Mouse (Mus musculus): ENCODE results near the gene Idh3a. TPM values are rescaled to one million over a fixed set of nuclear protein-coding genes. Genes with fewer than 3 reads are reported as not detected.

Gene Idh3a
- polyA plus RNA-seq, 1 experiment, result 10.6 TPM

- no peak overlapping the region for H3K27ac ChIP-seq (ENCODE audit: insufficient read depth, low read length)
- no peaks in the 10 kb centered on the region for H3K36me3 ChIP-seq (ENCODE audit: control insufficient read depth, insufficient read depth, low read length)
- WGBS, result 73% methylated on average over 6 of the region's 6 CpGs
- no peak for DNase-seq (ENCODE audit: low read depth in 1 of 2, low spot score in 2 of 2)
- H3K27me3 ChIP-seq (ENCODE audit: control insufficient read depth, insufficient read depth, low read length), result no peaks in the 10 kb centered on the region
- peaks cover 9% of the 10 kb centered on the region; the same call in 1 of the 2 replicates for H3K4me1 ChIP-seq (ENCODE audit: control insufficient read depth, insufficient read depth, insufficient read length)
- H3K4me3 ChIP-seq (ENCODE audit: extremely low read depth, insufficient read depth, insufficient read length), result no peak overlapping the region
- TF ChIP-seq POLR2A (IDR thresholded peaks at IDR 0.05; ENCODE audit: low read depth, low read length), result no peak
- TF ChIP-seq CTCF (IDR thresholded peaks at IDR 0.05; ENCODE audit: extremely low read depth, insufficient read depth, insufficient read length, insufficient replicate concordance), result no peak
These were observed 59.4 kb downstream of the Idh3a start for GRCm38 (mm10) chr9:54645530-54645929.

- TF ChIP-seq CTCF (IDR thresholded peaks at IDR 0.05; ENCODE audit: extremely low read depth, insufficient read depth, insufficient read length, insufficient replicate concordance), result no peak
- no peak for TF ChIP-seq POLR2A (IDR thresholded peaks at IDR 0.05; ENCODE audit: low read depth, low read length)
- no peak overlapping the region for H3K27ac ChIP-seq (ENCODE audit: insufficient read depth, low read length)
- H3K27me3 ChIP-seq (ENCODE audit: control insufficient read depth, insufficient read depth, low read length), result no peaks in the 10 kb centered on the region
- no peaks in the 10 kb centered on the region for H3K36me3 ChIP-seq (ENCODE audit: control insufficient read depth, insufficient read depth, low read length)
- WGBS, result 44% methylated on average over 9 of the region's 9 CpGs
- no peak overlapping the region for H3K4me3 ChIP-seq (ENCODE audit: extremely low read depth, insufficient read depth, insufficient read length)
- H3K4me1 ChIP-seq (ENCODE audit: control insufficient read depth, insufficient read depth, insufficient read length), result peaks cover 9% of the 10 kb centered on the region; the same call in 1 of the 2 replicates
- DNase-seq (ENCODE audit: low read depth in 1 of 2, low spot score in 2 of 2), result no peak
These were observed 60.1 kb downstream of the Idh3a start for GRCm38 (mm10) chr9:54646252-54646651.

- Histone ChIP-seq H3K27me3 (ENCODE audit: control insufficient read depth, insufficient read depth, low read length) (no peaks in the 10 kb centered on the region), H3K36me3 (ENCODE audit: control insufficient read depth, insufficient read depth, low read length) (no peaks in the 10 kb centered on the region), H3K4me1 (ENCODE audit: control insufficient read depth, insufficient read depth, insufficient read length) (peaks cover 9% of the 10 kb centered on the region; the same call in 1 of the 2 replicates), H3K27ac (ENCODE audit: insufficient read depth, low read length) (no peak overlapping the region), H3K4me3 (ENCODE audit: extremely low read depth, insufficient read depth, insufficient read length) (no peak overlapping the region)
- TF ChIP-seq CTCF (IDR thresholded peaks at IDR 0.05; ENCODE audit: extremely low read depth, insufficient read depth, insufficient read length, insufficient replicate concordance) (no peak), POLR2A (IDR thresholded peaks at IDR 0.05; ENCODE audit: low read depth, low read length) (no peak)
- WGBS, result 20% methylated on average over 2 of the region's 2 CpGs
- DNase-seq (ENCODE audit: low read depth in 1 of 2, low spot score in 2 of 2), result no peak
These were observed 61.3 kb downstream of the Idh3a start for GRCm38 (mm10) chr9:54647456-54647855.

GRCm38 (mm10) chr9:54649360-54649759 lies 63.2 kb downstream of the Idh3a start:
- Histone ChIP-seq H3K4me1 (ENCODE audit: control insufficient read depth, insufficient read depth, insufficient read length) (peaks cover 3% of the 10 kb centered on the region; the same call in 1 of the 2 replicates), H3K27ac (ENCODE audit: insufficient read depth, low read length) (no peak overlapping the region), H3K4me3 (ENCODE audit: extremely low read depth, insufficient read depth, insufficient read length) (no peak overlapping the region), H3K36me3 (ENCODE audit: control insufficient read depth, insufficient read depth, low read length) (no peaks in the 10 kb centered on the region), H3K27me3 (ENCODE audit: control insufficient read depth, insufficient read depth, low read length) (no peaks in the 10 kb centered on the region)
- WGBS, result 84% methylated on average over 1 of the region's 1 CpGs
- TF ChIP-seq POLR2A (IDR thresholded peaks at IDR 0.05; ENCODE audit: low read depth, low read length) (no peak), CTCF (IDR thresholded peaks at IDR 0.05; ENCODE audit: extremely low read depth, insufficient read depth, insufficient read length, insufficient replicate concordance) (no peak)
- DNase-seq (ENCODE audit: low read depth in 1 of 2, low spot score in 2 of 2), result no peak

GRCm38 (mm10) chr9:54652778-54653177 lies 66.6 kb downstream of the Idh3a start:
- no peaks in the 10 kb centered on the region for H3K27me3 ChIP-seq (ENCODE audit: control insufficient read depth, insufficient read depth, low read length)
- H3K4me3 ChIP-seq (ENCODE audit: extremely low read depth, insufficient read depth, insufficient read length), result no peak overlapping the region
- H3K4me1 ChIP-seq (ENCODE audit: control insufficient read depth, insufficient read depth, insufficient read length), result no peaks in the 10 kb centered on the region
- no peak for DNase-seq (ENCODE audit: low read depth in 1 of 2, low spot score in 2 of 2)
- no peak for TF ChIP-seq CTCF (IDR thresholded peaks at IDR 0.05; ENCODE audit: extremely low read depth, insufficient read depth, insufficient read length, insufficient replicate concordance)
- TF ChIP-seq POLR2A (IDR thresholded peaks at IDR 0.05; ENCODE audit: low read depth, low read length), result no peak
- no peaks in the 10 kb centered on the region for H3K36me3 ChIP-seq (ENCODE audit: control insufficient read depth, insufficient read depth, low read length)
- 83% methylated on average over 2 of the region's 2 CpGs for WGBS
- no peak overlapping the region for H3K27ac ChIP-seq (ENCODE audit: insufficient read depth, low read length)

Other genes with a start within 250 kb of the Idh3a start
- gene Dmxl2, start 84.7 kb upstream of the Idh3a start, polyA plus RNA-seq (2012; rRNA removed), result 1.0 and 2.0 TPM in 2 replicates
- gene Sh2d7, start 47.4 kb upstream of the Idh3a start, polyA plus RNA-seq (2012; rRNA removed), result not detected in 2 replicates
- gene Cib2, start 26.1 kb upstream of the Idh3a start, polyA plus RNA-seq (2012; rRNA removed), result 2.0 and 3.0 TPM in 2 replicates
- gene Acsbg1, start 75.5 kb downstream of the Idh3a start, polyA plus RNA-seq (2012; rRNA removed), result 3.2 and 3.7 TPM in 2 replicates
- gene Dnaja4, start 112.5 kb downstream of the Idh3a start, polyA plus RNA-seq (2012; rRNA removed), result 4.4 and 5.6 TPM in 2 replicates
- gene Wdr61, start 148.2 kb downstream of the Idh3a start, polyA plus RNA-seq (2012; rRNA removed), result 13.2 and 13.4 TPM in 2 replicates
- gene Crabp1, start 178.4 kb downstream of the Idh3a start, polyA plus RNA-seq (2012; rRNA removed), result 0.21 and 0.23 TPM in 2 replicates